Mouse (Mus musculus): ENCODE measurements around the gene Aoah.

Gene Aoah

GRCm38 (mm10) chr13:21066021-21066420, 272.1 kb downstream of the Aoah start:
- no peak for DNase-seq (ENCODE audit: low spot score)

GRCm38 (mm10) chr13:21074847-21075246, 280.9 kb downstream of the Aoah start, which contains the start of gene Olfr1370:
Gene Olfr1370, minus strand, starts transcription at chr13:21074947.
- no peak for DNase-seq (ENCODE audit: low spot score)

- no peak for DNase-seq (ENCODE audit: low spot score)
Measured at GRCm38 (mm10) chr13:21082686-21083085, 288.8 kb downstream of the Aoah start.

Measured in yolk sac, embryonic 10.5 days (tissue).